13 mouse cellular contexts compared by ENCODE assay signal in the genomic region with DNA sequence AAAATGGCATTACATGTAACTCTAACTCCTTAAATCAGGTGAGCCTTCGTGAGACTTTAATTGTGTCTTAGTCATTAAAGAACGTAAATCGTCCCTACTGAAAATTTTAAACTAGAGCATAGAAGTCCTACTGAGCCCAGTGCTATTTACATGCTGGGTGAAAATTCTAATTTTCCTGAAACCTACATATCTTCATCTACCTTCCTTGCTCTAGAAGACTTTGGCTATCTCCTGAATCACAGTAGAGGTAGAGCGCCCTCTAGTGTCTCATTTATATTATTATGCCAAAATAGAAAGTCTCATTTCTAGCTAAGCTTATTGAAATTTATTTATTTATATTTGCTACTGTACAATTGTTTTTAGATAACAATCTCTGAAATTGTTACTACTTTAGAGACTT. TPM values are rescaled to one million over a fixed set of nuclear protein-coding genes. Genes with fewer than 3 reads are reported as not detected.
A peak's percentile ranks its signal among the peaks of the same experiment; 100 is the strongest.
DNase-seq lines count a peak whose midpoint lies in the region; ATAC-seq and TF ChIP-seq lines count a peak whose summit lies in the region.
"Had no signal": no experiment of that assay in that cellular context is flagged by ENCODE, and none has a peak within 500 bp of the region (broad histone marks: within the 10 kb centered on the region; RNA-seq: fewer than 3 reads in every experiment).

No protein-coding gene starts in this region.

- no peaks in the 10 kb centered on the region for H3K9me3 ChIP-seq in embryonic facial prominence, embryonic 11.5 days (replicated peaks; ENCODE audit: control insufficient read depth, low read length)
- no peaks in the 10 kb centered on the region for H3K9me3 ChIP-seq in embryonic facial prominence, embryonic 10.5 days
- H3K9me3 ChIP-seq in liver, embryonic 12.5 days (replicated peaks) = 0 out of 2 replicates have a peak, but pooled peaks cover 4% of the 10 kb centered on the region
- H3K9me3 ChIP-seq: embryonic facial prominence, embryonic 15.5 days; limb, embryonic 12.5 days had no signal

- 55% methylated on average over 4 of the region's 4 CpGs for WGBS in embryonic facial prominence, embryonic 11.5 days
- WGBS in embryonic facial prominence, embryonic 10.5 days = 58% methylated on average over 4 of the region's 4 CpGs
- 61% methylated on average over 4 of the region's 4 CpGs for WGBS in liver, adult 2 months
- WGBS in liver, embryonic 12.5 days (ENCODE audit: insufficient replicate concordance) = 50% methylated on average over 4 of the region's 4 CpGs

- no peaks in the 10 kb centered on the region for H3K36me3 ChIP-seq in embryonic facial prominence, embryonic 11.5 days (replicated peaks; ENCODE audit: control insufficient read depth, insufficient read depth, low read depth, low read length)
- no peaks in the 10 kb centered on the region for H3K36me3 ChIP-seq in embryonic facial prominence, embryonic 10.5 days (replicated peaks)
- H3K36me3 ChIP-seq in liver, adult 2 months (ENCODE audit: control insufficient read depth, insufficient read depth, low read length) = no peaks in the 10 kb centered on the region
- H3K36me3 ChIP-seq in liver, embryonic 12.5 days = no peaks in the 10 kb centered on the region
- H3K36me3 ChIP-seq: embryonic facial prominence, embryonic 15.5 days; limb, embryonic 12.5 days had no signal

- H3K27ac ChIP-seq in embryonic facial prominence, embryonic 11.5 days (replicated peaks; ENCODE audit: low read depth, low read length) = no peak overlapping the region
- no peak overlapping the region for H3K27ac ChIP-seq in embryonic facial prominence, embryonic 10.5 days (replicated peaks)
- H3K27ac ChIP-seq in liver, adult 2 months (replicated peaks; ENCODE audit: insufficient read depth, low read depth, low read length) = no peak overlapping the region
- no peak overlapping the region for H3K27ac ChIP-seq in liver, embryonic 12.5 days
- H3K27ac ChIP-seq: embryonic facial prominence, embryonic 15.5 days; limb, embryonic 12.5 days had no signal

- TF ChIP-seq CTCF in liver, adult 2 months (IDR thresholded peaks at IDR 0.05; ENCODE audit: low read depth, low read length) = peak; percentile 52

- peak; percentile 81 for DNase-seq in embryonic facial prominence, embryonic 11.5 days (ENCODE audit: low spot score)
- DNase-seq in embryonic facial prominence, embryonic 10.5 days (ENCODE audit: low spot score) = no peak
- peak; percentile 48 for DNase-seq in liver, adult 2 months (ENCODE audit: extremely low read depth, low read depth, low spot score)
- peak; percentile 41 for DNase-seq in ZHBTc4 (ENCODE audit: low read depth, low spot score)
- DNase-seq in thymus, adult 18-20 months = no peak
- no peak for DNase-seq in layer of hippocampus, adult 11-12 months (ENCODE audit: low spot score)
- DNase-seq: right cerebral cortex, postnatal 25 days had no signal

- H3K9ac ChIP-seq in embryonic facial prominence, embryonic 11.5 days (replicated peaks; ENCODE audit: low read length) = no peak overlapping the region
- no peak overlapping the region for H3K9ac ChIP-seq in liver, adult 2 months (ENCODE audit: low read depth, low read length)
- H3K9ac ChIP-seq in liver, embryonic 12.5 days = no peak overlapping the region
- H3K9ac ChIP-seq: embryonic facial prominence, embryonic 15.5 days; limb, embryonic 12.5 days had no signal

- H3K79me2 ChIP-seq in liver, adult 2 months (ENCODE audit: control insufficient read depth, insufficient read depth, low read length) = no peaks in the 10 kb centered on the region

- no peak for TF ChIP-seq POLR2A in liver, adult 2 months (IDR thresholded peaks at IDR 0.05; ENCODE audit: extremely low read depth, insufficient read depth, low read length)

- no peaks in the 10 kb centered on the region for H3K27me3 ChIP-seq in embryonic facial prominence, embryonic 11.5 days (ENCODE audit: control insufficient read depth, insufficient read depth, low read length)
- no peaks in the 10 kb centered on the region for H3K27me3 ChIP-seq in embryonic facial prominence, embryonic 10.5 days (replicated peaks; ENCODE audit: low read depth, poor library complexity, severe bottlenecking)
- H3K27me3 ChIP-seq in liver, adult 2 months (ENCODE audit: control insufficient read depth, insufficient read depth, low read length) = no peaks in the 10 kb centered on the region
- no peaks in the 10 kb centered on the region for H3K27me3 ChIP-seq in liver, embryonic 12.5 days (replicated peaks)
- H3K27me3 ChIP-seq: embryonic facial prominence, embryonic 15.5 days; limb, embryonic 12.5 days had no signal

- H3K4me1 ChIP-seq in embryonic facial prominence, embryonic 11.5 days (ENCODE audit: control insufficient read depth, insufficient read depth, low read length) = no peaks in the 10 kb centered on the region
- H3K4me1 ChIP-seq in embryonic facial prominence, embryonic 10.5 days = no peaks in the 10 kb centered on the region
- H3K4me1 ChIP-seq in liver, adult 2 months (ENCODE audit: control insufficient read depth, insufficient read depth, low read length) = no peaks in the 10 kb centered on the region
- H3K4me1 ChIP-seq in liver, embryonic 12.5 days = no peaks in the 10 kb centered on the region
- H3K4me1 ChIP-seq: embryonic facial prominence, embryonic 15.5 days; limb, embryonic 12.5 days had no signal

- no peak for ATAC-seq in embryonic facial prominence, embryonic 11.5 days (replicated peaks; ENCODE audit: insufficient number of reproducible peaks, low FRiP score, low TSS enrichment, low read depth)
- no peak for ATAC-seq in liver, embryonic 12.5 days
- ATAC-seq in megakaryocyte-erythroid progenitor cell, adult 5-6 weeks (replicated peaks; ENCODE audit: low FRiP score, low TSS enrichment, poor library complexity, severe bottlenecking) = peak; percentile 72

- no peak overlapping the region for H3K4me3 ChIP-seq in embryonic facial prominence, embryonic 11.5 days (ENCODE audit: low read depth, low read length)
- H3K4me3 ChIP-seq in embryonic facial prominence, embryonic 10.5 days = no peak overlapping the region
- no peak overlapping the region for H3K4me3 ChIP-seq in liver, adult 2 months (ENCODE audit: insufficient read depth, low read depth, low read length)
- H3K4me3 ChIP-seq in liver, embryonic 12.5 days = no peak overlapping the region
- H3K4me3 ChIP-seq: embryonic facial prominence, embryonic 15.5 days; limb, embryonic 12.5 days had no signal

- H3K4me2 ChIP-seq in embryonic facial prominence, embryonic 11.5 days (ENCODE audit: low read depth, low read length) = no peak overlapping the region
- no peak overlapping the region for H3K4me2 ChIP-seq in liver, embryonic 12.5 days
- H3K4me2 ChIP-seq: embryonic facial prominence, embryonic 15.5 days; limb, embryonic 12.5 days had no signal

RNA-seq across cellular contexts. Expression of gene Prdx6b, which starts 24.2 kb away (rescaled TPM):
- polyA plus RNA-seq in embryonic facial prominence, embryonic 11.5 days (2014; fragmentation: Nextera tagmentation; extraction: Ambion mirVana) = not detected in 2 replicates
- not detected in 2 replicates for polyA plus RNA-seq in embryonic facial prominence, embryonic 10.5 days (2016; fragmentation: Nextera tagmentation; extraction: Ambion mirVana)
- total RNA-seq in liver, adult 2 months (2014; rRNA removed) = not detected in 2 replicates
- polyA plus RNA-seq in liver, adult 2 months (2012; rRNA removed) = not detected in 2 replicates
- polyA plus RNA-seq in liver, embryonic 12.5 days (2016; fragmentation: Nextera tagmentation; extraction: Ambion mirVana) = not detected in 2 replicates
- total RNA-seq in megakaryocyte-erythroid progenitor cell, adult 5-6 weeks (2014; fragmentation: Nextera tagmentation) = not detected in 2 replicates
- not detected in 2 replicates for total RNA-seq in megakaryocyte-erythroid progenitor cell, adult 5-6 weeks (2017)
- total RNA-seq: ES-E14; heart, postnatal 10 days had no signal
- polyA plus RNA-seq: embryonic facial prominence, embryonic 15.5 days; limb, embryonic 12.5 days had no signal

RNA-seq across cellular contexts. Expression of gene Dnajc10, which starts 47.2 kb away (rescaled TPM):
- polyA plus RNA-seq in embryonic facial prominence, embryonic 11.5 days (2014; fragmentation: Nextera tagmentation; extraction: Ambion mirVana) = 106 and 114 TPM in 2 replicates
- polyA plus RNA-seq in embryonic facial prominence, embryonic 10.5 days (2016; fragmentation: Nextera tagmentation; extraction: Ambion mirVana) = 80.3 and 88.0 TPM in 2 replicates
- total RNA-seq in liver, adult 2 months (2014; rRNA removed) = 22.5 and 22.8 TPM in 2 replicates
- polyA plus RNA-seq in liver, adult 2 months (2012; rRNA removed) = 6.8 and 7.0 TPM in 2 replicates
- polyA plus RNA-seq in liver, embryonic 12.5 days (2016; fragmentation: Nextera tagmentation; extraction: Ambion mirVana) = 28.9 and 29.1 TPM in 2 replicates
- 48.0 and 50.3 TPM in 2 replicates for total RNA-seq in megakaryocyte-erythroid progenitor cell, adult 5-6 weeks (2014; fragmentation: Nextera tagmentation)
- total RNA-seq in megakaryocyte-erythroid progenitor cell, adult 5-6 weeks (2017) = 50.1 and 99.0 TPM in 2 replicates

Comparison
In these comparisons a context has a peak if more than half of its experiments do, and no peak if none do; other contexts are left out.
1. DNase-seq: peak in embryonic facial prominence, embryonic 11.5 days (single experiment), liver, adult 2 months (single experiment) and ZHBTc4 (single experiment); none in embryonic facial prominence, embryonic 10.5 days (single experiment), thymus, adult 18-20 months (0 of 2) and layer of hippocampus, adult 11-12 months (single experiment).